Mouse (Mus musculus) limb, embryonic 14.5 days (tissue): ENCODE measurements around the gene Plcb3. TPM values are rescaled to one million over a fixed set of nuclear protein-coding genes. Genes with fewer than 3 reads are reported as not detected.
A peak's percentile ranks its signal among the peaks of the same experiment; 100 is the strongest.

ENCODE experiments used
- ATAC-seq: fragments of 200-750 bp; cut with Nextera tagmentation; 2 replicates; pipeline ENCODE4 v1.8.0; 2017; ENCODE audit warnings: low read depth, moderate number of reproducible peaks, moderate TSS enrichment; ENCODE audit not compliant: low FRiP score
- DNase-seq: peaks from one replicate; pipeline ENCODE4 v3.0.0-alpha.2; 2015; ENCODE audit warnings: low spot score
- H3K27ac ChIP-seq: fragments of 300-500 bp; sonication (generic); replicated peaks from 2 replicates; pipeline ENCODE4 v1.5.1; 2014; ENCODE audit warnings: low read depth, mild to moderate bottlenecking, low read length, moderate library complexity, mixed read lengths
- H3K27me3 ChIP-seq: fragments of 300-500 bp; sonication (generic); 2 replicates; pipeline ENCODE4 v1.6.1; 2014; ENCODE audit warnings: low read length, mixed read lengths; ENCODE audit not compliant: control insufficient read depth, insufficient read depth
- H3K36me3 ChIP-seq: fragments of 300-500 bp; sonication (generic); 2 replicates; pipeline ENCODE4 v1.6.1; 2014; ENCODE audit warnings: mild to moderate bottlenecking, low read length, moderate library complexity, mixed read lengths; ENCODE audit not compliant: control insufficient read depth, insufficient read depth
- H3K4me1 ChIP-seq: fragments of 300-500 bp; sonication (generic); 2 replicates; pipeline ENCODE4 v1.6.1; 2014; ENCODE audit warnings: antibody characterized with exemption, low read length, mixed read lengths; ENCODE audit not compliant: control insufficient read depth, insufficient read depth
- H3K4me2 ChIP-seq: fragments of 300-500 bp; sonication (generic); replicated peaks from 2 replicates; pipeline ENCODE4 v1.6.1; 2014; ENCODE audit warnings: low read depth, mild to moderate bottlenecking, low read length, moderate library complexity; ENCODE audit not compliant: severe bottlenecking
- H3K4me3 ChIP-seq: fragments of 300-500 bp; sonication (generic); replicated peaks from 2 replicates; pipeline ENCODE4 v1.5.1; 2014; ENCODE audit warnings: low read length
- H3K9ac ChIP-seq: fragments of 300-500 bp; sonication (generic); 2 replicates; pipeline ENCODE4 v1.6.1; 2014; ENCODE audit warnings: mild to moderate bottlenecking, low read depth, low read length, moderate library complexity; ENCODE audit not compliant: severe bottlenecking
- H3K9me3 ChIP-seq: fragments of 300-500 bp; sonication (generic); 2 replicates; pipeline ENCODE4 v1.6.1; 2016; ENCODE audit warnings: low read length; ENCODE audit not compliant: control insufficient read depth
- POLR2A ChIP-seq: fragments of 200-500 bp; IDR thresholded peaks from 2 replicates; pipeline ENCODE4 v1.8.0; 2012; ENCODE audit warnings: inconsistent platforms, mild to moderate bottlenecking, moderate library complexity, borderline replicate concordance; ENCODE audit not compliant: insufficient read depth, insufficient read length; ENCODE audit errors: extremely low read depth
- WGBS: fragments of 180-500 bp; shearing (Covaris S2); extraction: QIAGEN DNeasy Blood & Tissue Kit; methylation state at CpG from one replicate; pipeline ENCODE4 v1.1.7; 2014; 5-methylcytosine and 5-hydroxymethylcytosine counted together
- polyA plus RNA-seq, 2 experiments: library from polyadenylated mRNA; depleted of rRNA in 1 of 2; stranded (reverse) in 1 of 2; unstranded in 1 of 2; fragments of >200 nt; fragmentation: Nextera tagmentation in 1 of 2; extraction: Ambion mirVana in 1 of 2; gene quantifications; 2 replicates each; pipeline versions ENCODE4 v1.2.1 to v1.2.3; 2012 to 2014

Gene Plcb3
- polyA plus RNA-seq, 2 experiments, result 36.6 to 80.6 TPM

DNA sequence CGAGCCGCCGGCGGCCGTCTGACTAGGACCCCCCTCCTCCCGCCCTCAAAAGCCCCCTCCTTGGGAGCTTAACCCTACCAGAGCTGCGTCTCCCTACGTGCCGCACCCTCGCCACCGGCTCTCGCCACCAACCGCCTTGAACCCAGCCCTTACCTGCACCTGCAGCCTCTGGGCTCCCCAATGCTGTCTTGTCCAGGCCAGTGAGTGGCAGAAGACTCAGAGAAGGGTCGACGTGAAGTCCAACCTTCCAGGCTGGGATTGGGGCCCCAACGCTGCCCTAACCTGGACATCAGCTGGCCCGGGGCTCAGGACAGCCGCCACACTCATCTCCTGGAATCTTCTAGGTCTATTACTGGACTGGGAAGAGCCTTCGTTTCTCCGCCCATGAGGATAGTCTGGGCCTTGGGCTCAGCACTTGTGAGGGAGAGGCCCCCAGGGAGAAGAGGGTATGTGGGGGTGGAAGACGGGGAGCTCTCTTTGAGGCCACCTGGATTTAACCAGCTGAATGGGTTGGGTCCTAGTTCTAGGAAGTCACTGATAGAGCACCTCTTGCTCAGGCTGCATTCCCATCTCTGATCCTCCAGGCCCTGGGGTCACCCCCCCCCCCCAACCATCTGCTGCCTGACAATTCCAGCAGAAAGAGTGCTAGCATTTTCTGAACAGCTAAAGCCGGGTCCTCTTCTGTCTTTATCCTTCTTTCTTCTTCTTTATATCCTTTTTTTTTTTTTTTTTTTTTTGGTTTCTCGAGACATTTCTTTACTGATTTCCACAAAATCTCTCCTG lies 41.9 kb downstream of the Plcb3 start, which contains the start of gene Kcnk4:
TSS of gene Kcnk4 (minus strand) at position 321 of the 783 bp plus-strand sequence.
- Histone ChIP-seq H3K36me3 (0 out of 2 replicates have a peak, but pooled peaks cover 2% of the 10 kb centered on the region), H3K9ac (peak within 1 kb of the TSS; percentile 49), H3K27ac (no peak within 1 kb of the TSS), H3K27me3 (peaks cover 61% of the 10 kb centered on the region), H3K4me2 (peak within 1 kb of the TSS; percentile 71), H3K4me1 (peaks cover 9% of the 10 kb centered on the region; the same call in 1 of the 2 replicates), H3K9me3 (no peaks in the 10 kb centered on the region), H3K4me3 (peak within 1 kb of the TSS; percentile 42)
- DNase-seq (no peak), ATAC-seq (no peak)
- 7% methylated on average over 23 of the region's 23 CpGs for WGBS
- no peak for TF ChIP-seq POLR2A

DNA sequence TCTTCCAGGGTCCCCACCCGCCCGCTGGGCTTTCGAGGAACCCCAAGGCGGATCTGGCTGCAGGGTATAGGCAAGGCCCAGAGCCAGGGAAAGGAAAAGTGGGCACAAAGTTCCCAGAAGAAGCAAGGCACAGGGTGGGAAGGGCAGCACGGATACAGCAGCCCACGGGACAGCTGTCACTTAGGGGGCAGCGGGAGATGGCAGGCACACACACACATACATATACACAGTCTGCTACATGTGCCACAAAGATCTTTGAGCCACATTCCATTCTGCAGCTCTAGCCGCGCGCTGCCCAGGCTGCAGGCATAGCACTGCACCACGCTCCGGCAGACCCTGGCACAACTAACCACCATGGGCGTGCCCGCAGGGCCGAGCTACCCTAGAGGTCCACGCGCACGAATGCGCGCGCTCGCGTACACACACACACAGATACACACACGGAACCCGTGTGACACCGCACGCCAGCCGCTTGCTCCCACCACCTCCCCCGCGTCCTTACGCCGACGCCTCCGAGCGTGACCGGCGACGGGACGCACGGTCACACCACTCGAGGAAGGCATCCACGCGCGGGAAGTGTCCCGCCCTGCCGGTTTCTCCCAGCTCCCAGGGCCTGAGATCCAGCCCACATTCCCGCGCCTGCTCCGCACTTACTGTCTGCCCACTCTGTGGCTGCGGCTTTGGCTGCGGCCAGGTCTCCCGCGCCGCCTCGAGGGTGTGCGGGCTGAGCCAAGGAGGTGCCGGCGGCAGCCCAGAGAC lies 42.7 kb downstream of the Plcb3 start:
- no peak for DNase-seq
- H3K4me3 ChIP-seq, result peak overlapping the region; percentile 42
- H3K4me1 ChIP-seq, result peaks cover 9% of the 10 kb centered on the region; the same call in 1 of the 2 replicates
- WGBS, result 3% methylated on average over 51 of the region's 58 CpGs
- peaks cover 69% of the 10 kb centered on the region for H3K27me3 ChIP-seq
- H3K9ac ChIP-seq, result peak overlapping the region; percentile 49
- peak overlapping the region; percentile 71 for H3K4me2 ChIP-seq
- H3K9me3 ChIP-seq, result no peaks in the 10 kb centered on the region
- no peak for TF ChIP-seq POLR2A
- 0 out of 2 replicates have a peak, but pooled peaks cover 2% of the 10 kb centered on the region for H3K36me3 ChIP-seq
- ATAC-seq, result 0 out of 2 replicates have a peak, but pooled peaks have one; percentile 46
- no peak overlapping the region for H3K27ac ChIP-seq

- peak overlapping the region; percentile 49; the same call in 1 of the 2 replicates for H3K9ac ChIP-seq
- ATAC-seq, result no peak
- peaks cover 74% of the 10 kb centered on the region for H3K27me3 ChIP-seq
- TF ChIP-seq POLR2A, result no peak
- no peak overlapping the region for H3K27ac ChIP-seq
- H3K9me3 ChIP-seq, result no peaks in the 10 kb centered on the region
- H3K4me2 ChIP-seq, result peak overlapping the region; percentile 71
- no peak for DNase-seq
- no peaks in the 10 kb centered on the region for H3K36me3 ChIP-seq
- 19% methylated on average over 4 of the region's 4 CpGs for WGBS
- peak overlapping the region; percentile 42 for H3K4me3 ChIP-seq
- peaks cover 9% of the 10 kb centered on the region; the same call in 1 of the 2 replicates for H3K4me1 ChIP-seq
Observed at GRCm38 (mm10) chr19:6933102-6933435, 43.2 kb downstream of the Plcb3 start.

GRCm38 (mm10) chr19:6932018-6932417 lies 44.3 kb downstream of the Plcb3 start:
- no peak overlapping the region for H3K4me2 ChIP-seq
- TF ChIP-seq POLR2A, result no peak
- H3K36me3 ChIP-seq, result no peaks in the 10 kb centered on the region
- H3K9ac ChIP-seq, result no peak overlapping the region
- peaks cover 9% of the 10 kb centered on the region; the same call in 1 of the 2 replicates for H3K4me1 ChIP-seq
- H3K4me3 ChIP-seq, result no peak overlapping the region
- no peaks in the 10 kb centered on the region for H3K9me3 ChIP-seq
- ATAC-seq (no peak), DNase-seq (no peak)
- no peak overlapping the region for H3K27ac ChIP-seq
- peaks cover 85% of the 10 kb centered on the region for H3K27me3 ChIP-seq
- 74% methylated on average over 1 of the region's 1 CpGs for WGBS

GRCm38 (mm10) chr19:6931002-6931401 lies 45.3 kb downstream of the Plcb3 start:
- Histone ChIP-seq H3K27ac (no peak overlapping the region), H3K9ac (no peak overlapping the region), H3K36me3 (no peaks in the 10 kb centered on the region), H3K4me2 (no peak overlapping the region), H3K9me3 (no peaks in the 10 kb centered on the region), H3K4me3 (no peak overlapping the region), H3K27me3 (peaks cover 92% of the 10 kb centered on the region), H3K4me1 (peaks cover 9% of the 10 kb centered on the region; the same call in 1 of the 2 replicates)
- DNase-seq (no peak), ATAC-seq (no peak)
- no CpG with 5 or more reads among the region's 2 CpGs for WGBS
- TF ChIP-seq POLR2A, result no peak
